Mouse (Mus musculus) cerebellum, adult 2 months (tissue): ENCODE data around the gene Prdx5.

Experiments
- CTCF ChIP-seq: fragments of 200-500 bp; IDR thresholded peaks from 2 replicates; pipeline ENCODE4 v1.5.1; 2011; ENCODE audit warnings: low read depth, mild to moderate bottlenecking, control low read depth, low read length, moderate library complexity, borderline replicate concordance; ENCODE audit not compliant: insufficient read depth
- POLR2A ChIP-seq: fragments of 200-500 bp; IDR thresholded peaks from 2 replicates; pipeline ENCODE4 v1.6.1; 2011; ENCODE audit warnings: low read length, control low read depth, borderline replicate concordance; ENCODE audit not compliant: insufficient read depth

DNA sequence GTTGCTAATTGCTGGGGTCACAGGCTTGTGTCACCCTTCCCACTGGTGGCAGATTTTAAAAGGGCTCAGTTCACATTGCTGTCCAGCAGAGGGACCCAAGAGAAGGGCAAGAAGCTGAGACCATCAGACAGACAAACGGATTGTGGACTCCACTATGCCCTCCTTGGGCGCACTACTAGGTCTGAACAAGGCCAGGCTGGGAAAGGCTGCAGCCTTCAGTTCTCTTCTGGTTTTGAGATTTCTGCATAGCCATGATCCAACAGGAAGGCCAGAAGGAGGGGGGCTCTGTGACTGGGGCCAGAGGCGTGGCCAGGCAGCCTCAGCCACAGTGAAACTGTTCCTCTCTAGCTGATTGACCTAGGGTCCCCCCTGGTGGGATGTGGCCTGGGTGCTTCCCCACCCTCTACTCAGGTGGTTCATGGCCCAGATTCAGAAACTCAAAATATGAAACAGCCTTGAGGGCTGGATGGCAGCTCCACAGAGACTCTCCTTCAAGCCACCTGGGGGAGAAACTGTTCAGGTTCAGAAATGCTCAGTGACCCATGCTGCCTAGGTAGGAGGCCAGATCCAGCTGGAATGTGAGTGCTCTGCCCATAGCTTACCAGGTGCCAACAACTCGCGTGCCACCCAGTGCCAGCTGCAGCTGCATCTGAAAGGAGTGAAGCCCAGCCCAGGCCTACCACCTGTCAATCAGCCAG is 38.2 kb downstream of the Prdx5 start:
- TF ChIP-seq CTCF (peak; percentile 37; the same call in 1 of the 2 replicates), POLR2A (no peak)
